Mouse (Mus musculus): ENCODE results near the gene Rtbdn. TPM values are rescaled to one million over a fixed set of nuclear protein-coding genes. Genes with fewer than 3 reads are reported as not detected.

Rtbdn gene
- polyA plus RNA-seq, 1 experiment from 2014 or later = 0.88 TPM

GRCm38 (mm10) chr8:84928456-84929306 lies 18.1 kb upstream of the Rtbdn start:
- H3K4me3 ChIP-seq (replicated peaks) = peak overlapping the region; percentile 45
- H3K27me3 ChIP-seq = peaks cover 37% of the 10 kb centered on the region
- peaks cover 26% of the 10 kb centered on the region for H3K36me3 ChIP-seq (replicated peaks)
- H3K9ac ChIP-seq = peak overlapping the region; percentile 59
- H3K4me2 ChIP-seq = peak overlapping the region; percentile 75
- H3K4me1 ChIP-seq = peaks cover 17% of the 10 kb centered on the region
- no peaks in the 10 kb centered on the region for H3K9me3 ChIP-seq
- WGBS = 2% methylated on average over 45 of the region's 52 CpGs
- ATAC-seq (ENCODE audit: low FRiP score) = peak; percentile 84
- H3K27ac ChIP-seq = no peak overlapping the region

DNA sequence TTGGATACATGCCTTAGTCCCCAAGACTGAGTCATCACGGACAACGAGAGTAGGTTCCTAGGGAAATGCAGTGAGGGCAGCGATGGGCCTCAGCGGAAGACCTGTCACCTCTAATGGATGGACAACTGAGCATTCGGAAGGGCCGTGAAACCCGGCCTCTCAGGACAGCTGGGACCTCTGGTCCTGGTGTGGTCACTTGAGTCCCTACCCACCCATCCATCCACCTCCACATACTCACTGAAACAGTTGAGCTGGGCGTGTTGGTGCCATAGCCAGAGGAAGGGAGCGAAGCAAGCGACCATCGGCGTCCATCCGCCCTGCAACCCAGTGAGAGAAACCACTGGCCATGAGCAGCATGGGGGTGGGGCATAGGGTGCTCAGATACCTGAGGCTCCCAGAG lies 16.2 kb upstream of the Rtbdn start:
- H3K4me3 ChIP-seq (replicated peaks) = no peak overlapping the region
- H3K9ac ChIP-seq = no peak overlapping the region
- no peaks in the 10 kb centered on the region for H3K9me3 ChIP-seq
- WGBS = 88% methylated on average over 13 of the region's 13 CpGs
- H3K36me3 ChIP-seq (replicated peaks) = peaks cover 14% of the 10 kb centered on the region
- H3K27ac ChIP-seq = no peak overlapping the region
- ATAC-seq (ENCODE audit: low FRiP score) = no peak
- peaks cover 36% of the 10 kb centered on the region for H3K4me1 ChIP-seq
- no peak overlapping the region for H3K4me2 ChIP-seq
- peaks cover 53% of the 10 kb centered on the region for H3K27me3 ChIP-seq

DNA sequence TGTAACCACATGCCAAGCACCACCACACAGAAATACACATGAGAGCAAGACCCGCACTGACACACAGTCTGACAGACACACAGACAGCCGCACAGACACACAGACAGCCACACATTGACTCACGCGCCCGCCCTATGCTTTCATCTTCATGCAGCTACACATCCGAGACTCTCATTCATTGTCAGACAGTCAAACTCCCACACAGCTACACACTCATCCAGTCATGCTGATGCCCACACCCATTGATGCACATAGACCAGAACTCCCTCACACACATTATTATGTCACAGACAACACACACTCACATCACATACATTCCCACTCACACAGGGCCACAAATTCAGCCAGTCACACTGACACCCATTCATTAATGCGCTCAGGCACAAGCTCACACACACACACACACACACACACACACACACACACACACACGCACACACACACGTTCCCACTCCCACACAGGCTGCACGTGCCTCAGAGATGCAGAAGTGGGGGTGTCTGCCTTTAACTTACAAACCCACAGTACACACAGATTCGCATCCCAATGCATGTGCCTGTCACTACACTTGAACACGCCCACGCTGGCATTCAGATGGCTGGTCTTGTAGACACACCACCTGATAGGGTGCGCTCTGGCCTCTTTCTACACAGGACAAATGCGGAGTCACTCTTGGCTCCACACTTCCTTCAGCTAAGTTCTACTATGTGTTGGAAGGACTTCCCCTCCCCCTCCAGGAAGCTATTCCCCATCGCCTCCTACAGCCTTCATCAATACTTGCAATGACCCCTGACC lies 12.8 kb upstream of the Rtbdn start:
- Histone ChIP-seq H3K36me3 (replicated peaks) (peaks cover 6% of the 10 kb centered on the region), H3K4me3 (replicated peaks) (peak overlapping the region; percentile 69; the same call in 1 of the 2 replicates), H3K9me3 (no peaks in the 10 kb centered on the region), H3K4me2 (peak overlapping the region; percentile 96), H3K9ac (0 out of 2 replicates have a peak overlapping the region, but pooled peaks have one; percentile 14), H3K27ac (0 out of 2 replicates have a peak overlapping the region, but pooled peaks have one; percentile 89), H3K4me1 (peaks cover 45% of the 10 kb centered on the region), H3K27me3 (peaks cover 66% of the 10 kb centered on the region)
- ATAC-seq (ENCODE audit: low FRiP score) = no peak
- 87% methylated on average over 16 of the region's 16 CpGs for WGBS

DNA sequence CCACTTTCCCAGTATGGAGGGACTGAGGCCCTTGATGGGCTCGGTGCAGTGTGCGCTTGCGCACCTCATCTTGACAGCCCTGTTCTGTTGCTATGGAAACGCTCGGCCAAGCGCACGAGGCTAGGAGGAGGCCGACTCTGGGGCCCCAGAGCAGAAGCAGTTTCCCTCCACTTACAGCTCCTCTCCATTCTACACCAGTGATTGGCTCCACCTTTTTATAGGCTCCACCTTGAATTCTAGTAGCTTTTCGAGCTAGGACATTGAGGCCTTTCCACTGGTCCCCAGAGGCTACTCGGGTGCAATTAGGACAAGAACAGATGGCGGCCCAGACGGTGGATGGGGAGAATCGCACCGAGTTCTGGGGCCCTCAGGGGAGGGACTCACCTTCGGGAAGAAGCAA lies 11.9 kb upstream of the Rtbdn start:
- Histone ChIP-seq H3K27me3 (peaks cover 62% of the 10 kb centered on the region), H3K9me3 (no peaks in the 10 kb centered on the region), H3K4me3 (replicated peaks) (peak overlapping the region; percentile 69), H3K4me1 (peaks cover 39% of the 10 kb centered on the region), H3K9ac (no peak overlapping the region), H3K36me3 (replicated peaks) (peaks cover 6% of the 10 kb centered on the region), H3K4me2 (peak overlapping the region; percentile 96), H3K27ac (peak overlapping the region; percentile 89)
- under 1% methylated on average over 15 of the region's 15 CpGs for WGBS
- ATAC-seq (ENCODE audit: low FRiP score) = peak; percentile 84

DNA sequence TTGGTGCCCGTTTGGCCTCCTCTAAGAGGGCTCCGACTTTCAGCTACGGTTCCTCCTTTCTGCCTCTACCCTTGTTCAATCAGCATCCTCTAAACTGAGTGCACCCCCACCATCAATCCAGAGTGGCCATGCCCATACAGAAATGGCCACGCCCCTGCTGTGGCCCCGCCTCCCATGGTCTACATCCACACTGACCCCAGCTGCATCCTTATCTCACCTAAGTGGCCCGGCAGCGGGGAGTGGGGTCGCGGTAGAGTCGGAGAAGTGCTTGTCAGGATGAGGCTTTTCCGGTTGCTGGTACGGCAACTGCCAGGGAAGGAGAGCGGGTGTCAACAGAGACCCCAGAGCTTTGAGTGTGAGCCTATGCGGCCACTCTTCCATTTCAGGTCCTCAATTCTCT lies 11.3 kb upstream of the Rtbdn start:
- peaks cover 3% of the 10 kb centered on the region for H3K36me3 ChIP-seq (replicated peaks)
- H3K9me3 ChIP-seq = no peaks in the 10 kb centered on the region
- peak overlapping the region; percentile 80; the same call in 1 of the 2 replicates for H3K9ac ChIP-seq
- 8% methylated on average over 14 of the region's 14 CpGs for WGBS
- no peak; the same call in 1 of the 2 replicates for ATAC-seq (ENCODE audit: low FRiP score)
- H3K4me2 ChIP-seq = peak overlapping the region; percentile 96
- peak overlapping the region; percentile 89 for H3K27ac ChIP-seq
- peak overlapping the region; percentile 69 for H3K4me3 ChIP-seq (replicated peaks)
- peaks cover 39% of the 10 kb centered on the region for H3K4me1 ChIP-seq
- peaks cover 56% of the 10 kb centered on the region for H3K27me3 ChIP-seq

GRCm38 (mm10) chr8:84936041-84936961 lies 10.5 kb upstream of the Rtbdn start:
- H3K27me3 ChIP-seq = peaks cover 57% of the 10 kb centered on the region
- peak overlapping the region; percentile 80 for H3K9ac ChIP-seq
- peak overlapping the region; percentile 69 for H3K4me3 ChIP-seq (replicated peaks)
- H3K9me3 ChIP-seq = no peaks in the 10 kb centered on the region
- H3K4me1 ChIP-seq = peaks cover 39% of the 10 kb centered on the region
- WGBS = 16% methylated on average over 23 of the region's 23 CpGs
- H3K36me3 ChIP-seq (replicated peaks) = no peaks in the 10 kb centered on the region
- H3K4me2 ChIP-seq = peak overlapping the region; percentile 96
- peak overlapping the region; percentile 89 for H3K27ac ChIP-seq
- peak; percentile 34 for ATAC-seq (ENCODE audit: low FRiP score)

- under 1% methylated on average over 48 of the region's 50 CpGs for WGBS
- peaks cover 51% of the 10 kb centered on the region for H3K27me3 ChIP-seq
- H3K36me3 ChIP-seq (replicated peaks) = no peaks in the 10 kb centered on the region
- H3K4me1 ChIP-seq = peaks cover 39% of the 10 kb centered on the region
- peak within 1 kb of the TSS; percentile 89 for H3K27ac ChIP-seq
- peak within 1 kb of the TSS; percentile 69 for H3K4me3 ChIP-seq (replicated peaks)
- no peaks in the 10 kb centered on the region for H3K9me3 ChIP-seq
- ATAC-seq (ENCODE audit: low FRiP score) = peak; percentile 65
- H3K9ac ChIP-seq = peak within 1 kb of the TSS; percentile 80
- peak within 1 kb of the TSS; percentile 96 for H3K4me2 ChIP-seq
Observed at GRCm38 (mm10) chr8:84936962-84937546, 9.7 kb upstream of the Rtbdn start, which contains the start of gene Mast1. Gene Mast1 (minus strand): TSS chr8:84937359.

- Histone ChIP-seq H3K27me3 (peaks cover 44% of the 10 kb centered on the region), H3K4me3 (replicated peaks) (peak overlapping the region; percentile 69), H3K9me3 (no peaks in the 10 kb centered on the region), H3K4me1 (peaks cover 39% of the 10 kb centered on the region), H3K27ac (no peak overlapping the region), H3K9ac (peak overlapping the region; percentile 80; the same call in 1 of the 2 replicates), H3K36me3 (replicated peaks) (no peaks in the 10 kb centered on the region), H3K4me2 (peak overlapping the region; percentile 96)
- no peak for ATAC-seq (ENCODE audit: low FRiP score)
- WGBS = 69% methylated on average over 13 of the region's 13 CpGs
Observed at GRCm38 (mm10) chr8:84937620-84938485, 8.9 kb upstream of the Rtbdn start.

- Histone ChIP-seq H3K4me3 (replicated peaks) (peak overlapping the region; percentile 70; the same call in 1 of the 2 replicates), H3K9me3 (no peaks in the 10 kb centered on the region), H3K27me3 (peaks cover 65% of the 10 kb centered on the region), H3K27ac (no peak overlapping the region), H3K36me3 (replicated peaks) (no peaks in the 10 kb centered on the region), H3K4me1 (peaks cover 29% of the 10 kb centered on the region), H3K4me2 (no peak overlapping the region), H3K9ac (no peak overlapping the region)
- ATAC-seq (ENCODE audit: low FRiP score) = no peak
- WGBS = 17% methylated on average over 4 of the region's 4 CpGs
Observed at GRCm38 (mm10) chr8:84943699-84944098, 3.1 kb upstream of the Rtbdn start.

GRCm38 (mm10) chr8:84944478-84945160 lies 2.2 kb upstream of the Rtbdn start:
- Histone ChIP-seq H3K36me3 (replicated peaks) (no peaks in the 10 kb centered on the region), H3K9me3 (no peaks in the 10 kb centered on the region), H3K4me3 (replicated peaks) (peak overlapping the region; percentile 70), H3K4me2 (peak overlapping the region; percentile 98), H3K27me3 (peaks cover 66% of the 10 kb centered on the region), H3K4me1 (peaks cover 29% of the 10 kb centered on the region), H3K27ac (no peak overlapping the region), H3K9ac (no peak overlapping the region)
- WGBS = 2% methylated on average over 26 of the region's 26 CpGs
- ATAC-seq (ENCODE audit: low FRiP score) = peak; percentile 31

All from forebrain, embryonic 12.5 days (tissue).